Mouse (Mus musculus) hindbrain, embryonic 10.5 days (tissue): ENCODE measurements at regions not wholly inside any gene's neighbourhood (a gene's known extent, or its start where the extent isn't known, plus 50 kb on each side); places are given as distances from the start of the nearest gene placed in this dataset.
"Not testable (repeated sequence)": the region's sequence is repeated elsewhere in the genome, so short reads cannot be mapped to it uniquely, and the experiment has no call there.

ENCODE experiments used
- DNase-seq: peaks from one replicate; pipeline ENCODE4 v3.0.0-alpha.2; 2017; ENCODE audit warnings: low spot score
- H3K27ac ChIP-seq: fragments of 300-500 bp; sonication (generic); 2 replicates; pipeline ENCODE4 v1.5.1; 2016; ENCODE audit warnings: mild to moderate bottlenecking, moderate library complexity
- H3K27me3 ChIP-seq: fragments of 300-500 bp; sonication (generic); 2 replicates; pipeline ENCODE4 v1.6.1; 2016; ENCODE audit warnings: mild to moderate bottlenecking; ENCODE audit not compliant: poor library complexity, insufficient read depth, severe bottlenecking
- H3K36me3 ChIP-seq: fragments of 300-500 bp; sonication (generic); 2 replicates; pipeline ENCODE4 v1.6.1; 2016; ENCODE audit warnings: mild to moderate bottlenecking, moderate library complexity
- H3K4me1 ChIP-seq: fragments of 300-500 bp; sonication (generic); replicated peaks from 2 replicates; pipeline ENCODE4 v1.6.1; 2016; ENCODE audit warnings: mild to moderate bottlenecking
- H3K4me3 ChIP-seq: fragments of 300-500 bp; sonication (generic); 2 replicates; pipeline ENCODE4 v1.5.1; 2016; ENCODE audit warnings: mild to moderate bottlenecking, moderate library complexity
- H3K9me3 ChIP-seq: fragments of 300-500 bp; sonication (generic); 2 replicates; pipeline ENCODE4 v1.6.1; 2016; ENCODE audit warnings: mild to moderate bottlenecking, moderate library complexity
- WGBS: fragments of 180-500 bp; shearing (Covaris S2); methylation state at CpG from one replicate; pipeline ENCODE4 v1.1.7; 2016; 5-methylcytosine and 5-hydroxymethylcytosine counted together

DNA sequence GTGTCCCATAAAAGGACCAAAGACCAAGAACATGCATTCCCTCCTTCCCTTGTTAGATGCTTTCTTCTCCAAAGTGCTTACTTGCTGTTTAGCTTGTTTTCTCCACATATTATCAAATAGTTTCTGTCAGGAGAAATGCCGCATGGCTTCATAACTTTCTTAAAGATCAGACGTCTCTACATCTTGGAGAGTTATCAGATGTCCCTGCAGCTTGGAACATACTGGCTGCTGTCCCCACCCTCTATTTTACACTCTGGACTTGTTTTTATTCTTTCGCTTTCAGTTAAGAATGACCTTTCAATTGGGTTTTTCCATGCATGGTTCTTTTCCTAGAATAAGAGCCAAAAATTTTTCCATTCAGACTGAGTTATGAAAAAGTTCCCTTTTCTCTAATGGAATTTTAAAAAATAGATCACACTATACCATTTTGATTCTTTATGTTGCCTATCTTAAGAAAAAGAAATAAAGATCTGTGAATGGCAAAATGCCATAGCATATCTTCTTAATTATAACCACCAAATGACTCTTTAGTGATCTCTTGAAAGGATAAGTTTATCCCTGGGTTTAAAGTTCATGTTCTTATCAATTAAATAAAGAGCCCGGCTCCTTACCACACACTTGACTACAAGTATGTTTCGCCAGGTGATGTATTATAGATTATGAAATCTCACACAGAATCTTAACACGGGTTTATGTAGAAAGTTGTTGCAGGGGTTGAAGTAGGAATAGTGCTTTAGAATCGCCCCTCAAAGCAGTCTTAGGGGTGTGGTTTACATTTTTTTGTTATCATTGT, 232.1 kb downstream of the Nfkbiz start:
- DNase-seq = no peak
- Histone ChIP-seq H3K4me3 (no peak overlapping the region), H3K4me1 (no peaks in the 10 kb centered on the region), H3K27me3 (no peaks in the 10 kb centered on the region), H3K36me3 (no peaks in the 10 kb centered on the region), H3K9me3 (peaks cover 4% of the 10 kb centered on the region; the same call in 1 of the 2 replicates), H3K27ac (no peak overlapping the region)
- 90% methylated on average over 7 of the region's 7 CpGs for WGBS

- Histone ChIP-seq H3K27ac (no peak overlapping the region), H3K9me3 (no peaks in the 10 kb centered on the region), H3K27me3 (no peaks in the 10 kb centered on the region), H3K4me1 (no peaks in the 10 kb centered on the region), H3K4me3 (no peak overlapping the region), H3K36me3 (no peaks in the 10 kb centered on the region)
- DNase-seq = no peak
- WGBS = 83% methylated on average over 2 of the region's 2 CpGs
These were observed 235.1 kb downstream of the Nfkbiz start for GRCm38 (mm10) chr16:55603611-55604010.

- no peak overlapping the region for H3K4me3 ChIP-seq
- DNase-seq = no peak
- H3K4me1 ChIP-seq = no peaks in the 10 kb centered on the region
- no peaks in the 10 kb centered on the region for H3K27me3 ChIP-seq
- WGBS = 80% methylated on average over 1 of the region's 1 CpGs
- H3K9me3 ChIP-seq = no peaks in the 10 kb centered on the region
- H3K27ac ChIP-seq = no peak overlapping the region
- no peaks in the 10 kb centered on the region for H3K36me3 ChIP-seq
These were observed 249.2 kb downstream of the Nfkbiz start for GRCm38 (mm10) chr16:55589382-55589956.

DNA sequence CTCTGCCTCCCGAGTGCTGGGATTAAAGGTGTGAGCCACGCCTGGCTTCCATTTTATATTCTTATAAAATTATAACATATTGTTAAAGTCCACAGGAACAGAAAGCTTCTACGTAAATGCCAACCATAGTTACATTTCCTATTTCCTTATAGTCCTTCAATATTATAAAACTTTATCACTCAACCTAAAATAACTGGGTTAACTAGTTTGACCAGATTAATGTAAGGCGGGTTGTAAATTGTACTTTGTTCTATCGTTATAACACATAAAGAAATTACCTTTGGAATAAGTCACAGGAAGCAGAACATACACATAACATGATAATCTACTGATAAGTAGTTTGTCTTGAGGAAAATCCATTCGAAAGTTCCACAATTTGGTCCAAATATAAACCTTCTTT, 251.6 kb downstream of the Nfkbiz start:
- Histone ChIP-seq H3K27ac (no peak overlapping the region), H3K4me1 (no peaks in the 10 kb centered on the region), H3K36me3 (no peaks in the 10 kb centered on the region), H3K27me3 (no peaks in the 10 kb centered on the region), H3K9me3 (no peaks in the 10 kb centered on the region), H3K4me3 (no peak overlapping the region)
- DNase-seq = no peak
- 90% methylated on average over 6 of the region's 6 CpGs for WGBS

GRCm38 (mm10) chr16:55582906-55583305, 255.8 kb downstream of the Nfkbiz start:
- Histone ChIP-seq H3K4me3 (no peak overlapping the region), H3K36me3 (no peaks in the 10 kb centered on the region), H3K27me3 (no peaks in the 10 kb centered on the region), H3K27ac (no peak overlapping the region), H3K4me1 (no peaks in the 10 kb centered on the region), H3K9me3 (no peaks in the 10 kb centered on the region)
- DNase-seq = no peak
- 79% methylated on average over 3 of the region's 3 CpGs for WGBS

GRCm38 (mm10) chr16:55582029-55582428, 256.7 kb downstream of the Nfkbiz start:
- H3K27me3 ChIP-seq = no peaks in the 10 kb centered on the region
- H3K4me1 ChIP-seq = no peaks in the 10 kb centered on the region
- no peaks in the 10 kb centered on the region for H3K36me3 ChIP-seq
- 94% methylated on average over 7 of the region's 7 CpGs for WGBS
- no peak for DNase-seq
- H3K27ac ChIP-seq = no peak overlapping the region
- H3K9me3 ChIP-seq = no peaks in the 10 kb centered on the region
- H3K4me3 ChIP-seq = no peak overlapping the region

- no peaks in the 10 kb centered on the region for H3K36me3 ChIP-seq
- H3K9me3 ChIP-seq = no peaks in the 10 kb centered on the region
- H3K27me3 ChIP-seq = no peaks in the 10 kb centered on the region
- WGBS = 87% methylated on average over 4 of the region's 4 CpGs
- DNase-seq = no peak
- no peaks in the 10 kb centered on the region for H3K4me1 ChIP-seq
- H3K4me3 ChIP-seq = no peak overlapping the region
- H3K27ac ChIP-seq = no peak overlapping the region
These were observed 257.9 kb downstream of the Nfkbiz start for GRCm38 (mm10) chr16:55580827-55581226.

DNA sequence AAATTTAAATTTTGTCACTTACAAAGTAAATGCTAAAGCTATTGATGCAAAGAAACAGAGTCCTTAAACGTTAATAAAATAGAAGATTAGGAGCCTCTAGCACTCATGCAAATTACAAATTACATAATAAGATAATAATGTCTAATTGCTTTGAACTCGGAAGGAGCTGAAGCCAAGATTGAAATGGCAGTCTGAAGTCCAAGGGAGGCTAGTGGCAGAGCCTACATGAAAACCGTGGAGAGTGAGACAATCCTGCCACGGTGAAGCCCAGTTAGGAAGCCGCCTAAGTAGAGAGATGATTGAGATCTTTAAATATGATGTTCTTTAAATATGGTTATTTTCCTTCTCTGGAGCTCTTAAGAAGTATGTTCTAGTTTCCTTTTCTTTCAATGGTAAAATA, 260.0 kb downstream of the Nfkbiz start:
- Histone ChIP-seq H3K9me3 (no peaks in the 10 kb centered on the region), H3K36me3 (no peaks in the 10 kb centered on the region), H3K4me3 (no peak overlapping the region), H3K27ac (no peak overlapping the region), H3K4me1 (no peaks in the 10 kb centered on the region), H3K27me3 (no peaks in the 10 kb centered on the region)
- 89% methylated on average over 5 of the region's 5 CpGs for WGBS
- DNase-seq = no peak

DNA sequence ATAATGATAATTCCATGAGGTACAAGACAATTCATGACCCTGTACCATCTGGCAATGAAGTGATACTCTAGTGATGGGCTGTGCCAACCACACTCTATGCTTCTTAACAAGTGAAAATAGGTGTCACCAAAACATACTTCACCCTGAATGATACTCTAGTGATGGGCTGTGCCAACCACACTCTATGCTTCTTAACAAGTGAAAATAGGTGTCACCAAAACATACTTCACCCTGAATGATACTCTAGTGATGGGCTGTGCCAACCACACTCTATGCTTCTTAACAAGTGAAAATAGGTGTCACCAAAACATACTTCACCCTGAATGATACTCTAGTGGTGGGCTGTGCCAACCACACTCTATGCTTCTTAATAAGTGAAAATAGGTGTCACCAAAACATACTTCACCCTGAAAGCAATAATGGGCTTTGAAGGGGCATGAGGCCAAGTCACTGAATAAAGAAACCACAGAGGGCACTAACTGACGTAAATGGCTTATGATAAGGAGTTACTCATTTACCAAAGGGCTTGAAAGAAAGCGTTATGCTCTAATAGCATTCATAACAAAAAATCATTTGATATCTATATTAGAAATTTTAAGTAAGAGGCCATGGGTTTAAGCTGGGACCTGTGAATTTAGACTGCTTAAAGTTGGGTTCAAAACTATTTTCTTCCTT, 263.0 kb downstream of the Nfkbiz start:
- not testable (repeated sequence) for H3K9me3 ChIP-seq, H3K27ac ChIP-seq, H3K36me3 ChIP-seq, H3K4me1 ChIP-seq, DNase-seq, H3K27me3 ChIP-seq, H3K4me3 ChIP-seq
- WGBS = 90% methylated on average over 2 of the region's 2 CpGs

DNA sequence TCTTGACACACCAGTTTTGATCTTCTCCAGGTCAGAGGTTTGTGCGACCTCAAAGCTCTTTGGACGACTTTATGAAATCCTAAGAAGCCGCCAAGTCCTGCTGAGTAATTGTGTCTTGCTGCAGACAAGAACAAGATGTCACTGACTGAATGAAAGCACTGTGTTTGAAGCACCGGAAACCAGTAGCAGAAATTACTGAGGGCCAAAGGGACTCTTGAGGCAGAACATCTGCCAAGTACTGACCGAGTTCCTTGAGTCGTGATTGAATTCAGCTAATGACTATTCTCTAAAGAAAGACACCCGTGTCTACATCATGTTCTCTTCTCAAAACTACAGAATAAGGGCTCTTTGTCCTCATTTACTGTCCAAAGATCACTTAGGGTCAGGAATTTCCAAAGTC, 267.6 kb downstream of the Nfkbiz start:
- DNase-seq = no peak
- Histone ChIP-seq H3K4me3 (no peak overlapping the region), H3K4me1 (no peaks in the 10 kb centered on the region)

GRCm38 (mm10) chr16:55570097-55570496, 268.6 kb downstream of the Nfkbiz start:
- WGBS = 94% methylated on average over 5 of the region's 5 CpGs
- H3K27me3 ChIP-seq = no peaks in the 10 kb centered on the region
- no peak overlapping the region for H3K27ac ChIP-seq
- no peaks in the 10 kb centered on the region for H3K36me3 ChIP-seq
- no peak overlapping the region for H3K4me3 ChIP-seq
- no peak for DNase-seq
- H3K4me1 ChIP-seq = no peaks in the 10 kb centered on the region
- H3K9me3 ChIP-seq = no peaks in the 10 kb centered on the region

More for the DNA sequence above, 267.6 kb downstream of the Nfkbiz start:
- 38% methylated on average over 7 of the region's 7 CpGs for WGBS
- Histone ChIP-seq H3K27me3 (no peaks in the 10 kb centered on the region), H3K36me3 (no peaks in the 10 kb centered on the region), H3K27ac (no peak overlapping the region), H3K9me3 (no peaks in the 10 kb centered on the region)

- no peaks in the 10 kb centered on the region for H3K9me3 ChIP-seq
- 44% methylated on average over 10 of the region's 10 CpGs for WGBS
- H3K27ac ChIP-seq = peak overlapping the region; percentile 67
- no peaks in the 10 kb centered on the region for H3K36me3 ChIP-seq
- H3K4me3 ChIP-seq = 0 out of 2 replicates have a peak overlapping the region, but pooled peaks have one; percentile 20
- peak; percentile 12 for DNase-seq
- H3K27me3 ChIP-seq = no peaks in the 10 kb centered on the region
- H3K4me1 ChIP-seq = peaks cover 10% of the 10 kb centered on the region
These were observed 258.2 kb upstream of the Zpld1 start for GRCm38 (mm10) chr16:55555821-55556535.

GRCm38 (mm10) chr16:55555224-55555623, 257.4 kb upstream of the Zpld1 start:
- no peak overlapping the region for H3K27ac ChIP-seq
- H3K9me3 ChIP-seq = no peaks in the 10 kb centered on the region
- H3K4me1 ChIP-seq = peaks cover 15% of the 10 kb centered on the region
- DNase-seq = no peak
- H3K36me3 ChIP-seq = no peaks in the 10 kb centered on the region
- 88% methylated on average over 6 of the region's 6 CpGs for WGBS
- no peak overlapping the region for H3K4me3 ChIP-seq
- no peaks in the 10 kb centered on the region for H3K27me3 ChIP-seq
